Mouse (Mus musculus) megakaryocyte, embryonic 14.5 days (primary cell): ENCODE data around the gene Chmp6. TPM values are rescaled to one million over a fixed set of nuclear protein-coding genes. Genes with fewer than 3 reads are reported as not detected.

Source experiments
- H3K27me3 ChIP-seq: replicated peaks from 2 replicates; pipeline ENCODE3; 2012; ENCODE audit warnings: inconsistent platforms
- H3K36me3 ChIP-seq: replicated peaks from 2 replicates; pipeline ENCODE3; 2012; ENCODE audit warnings: low read length, inconsistent platforms, mixed read lengths
- H3K4me1 ChIP-seq: 2 replicates; pipeline ENCODE4 v1.6.1; 2012; ENCODE audit warnings: inconsistent platforms
- H3K4me3 ChIP-seq: replicated peaks from 2 replicates; pipeline ENCODE3; 2012; ENCODE audit warnings: moderate library complexity, mild to moderate bottlenecking, inconsistent platforms
- H3K9me3 ChIP-seq: 2 replicates; pipeline ENCODE4 v1.6.1; 2012; ENCODE audit warnings: inconsistent platforms
- FLI1 ChIP-seq: IDR thresholded peaks from 2 replicates; pipeline ENCODE4 v1.6.1; 2012; ENCODE audit warnings: low read length, inconsistent platforms, mixed read lengths
- GATA1 ChIP-seq: IDR thresholded peaks from 3 replicates; pipeline ENCODE4 v1.6.1; 2012; ENCODE audit warnings: mixed read lengths, low read length, inconsistent platforms, borderline replicate concordance
- polyA plus RNA-seq: library from polyadenylated mRNA; stranded (reverse); fragments of >175 nt; gene quantifications from 2 replicates; pipeline ENCODE4 v1.2.3, GENCODE M21; 2012; ENCODE audit warnings: low replicate concordance; ENCODE audit not compliant: insufficient read depth

Chmp6 gene
- polyA plus RNA-seq, 1 experiment = 62.5 TPM

DNA sequence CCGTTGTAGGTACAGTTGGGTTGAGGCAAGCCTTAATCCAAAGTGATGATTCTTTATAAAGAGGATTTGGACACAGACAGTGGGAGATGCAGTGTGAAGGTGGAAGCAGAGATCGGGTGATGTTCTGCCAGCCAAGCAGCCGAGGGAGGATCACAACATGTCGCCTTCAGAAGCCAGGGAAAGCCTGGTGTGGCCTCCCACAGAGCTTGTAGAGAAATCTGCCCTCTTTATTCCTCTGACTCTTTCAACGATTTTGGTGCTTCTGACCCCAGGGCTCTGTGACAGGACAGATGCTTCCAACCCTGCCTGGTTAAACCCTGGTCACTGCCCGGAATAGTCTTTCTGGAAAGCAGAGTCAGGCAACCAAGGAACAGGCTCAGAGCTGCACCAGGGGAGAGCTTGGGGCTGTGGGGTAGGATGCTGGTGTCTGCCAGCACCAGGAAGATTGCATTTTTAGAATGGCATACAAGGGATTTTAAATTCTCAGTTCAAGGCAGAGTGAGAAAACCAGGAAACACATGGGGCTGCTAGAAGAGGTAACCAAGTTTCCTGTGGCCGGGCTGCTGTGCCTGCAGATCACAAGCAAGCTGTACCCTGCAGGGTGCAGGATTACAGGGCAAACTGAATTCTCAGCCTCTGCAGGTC is 6.1 kb upstream of the Chmp6 start:
- H3K4me1 ChIP-seq = peaks cover 63% of the 10 kb centered on the region

DNA sequence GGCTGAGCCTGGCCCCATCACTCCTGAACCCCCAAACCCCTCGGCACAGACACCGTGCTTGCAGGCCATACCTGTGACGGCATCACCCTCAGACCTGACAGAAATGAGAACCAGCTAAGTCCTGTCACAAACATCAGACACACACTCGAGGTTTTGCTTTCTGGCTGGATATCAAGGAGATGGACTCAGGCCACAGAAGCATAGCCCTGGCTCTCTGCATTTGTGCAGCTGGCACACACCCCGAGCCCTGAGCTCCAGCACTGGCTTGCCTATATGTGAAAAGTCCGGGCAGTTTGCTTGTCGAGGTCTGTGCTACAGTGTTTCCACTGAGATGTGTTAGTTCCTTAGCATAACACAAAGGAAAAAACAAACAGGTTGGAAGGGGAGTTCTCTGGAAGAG is 5.5 kb upstream of the Chmp6 start:
- no peak for TF ChIP-seq FLI1
- TF ChIP-seq GATA1 = no peak
- peaks cover 4% of the 10 kb centered on the region; the same call in 1 of the 2 replicates for H3K9me3 ChIP-seq
- peaks cover 66% of the 10 kb centered on the region for H3K4me1 ChIP-seq
- peak overlapping the region; percentile 23 for H3K4me3 ChIP-seq
- H3K36me3 ChIP-seq = no peaks in the 10 kb centered on the region
- H3K27me3 ChIP-seq = peaks cover 51% of the 10 kb centered on the region

More for the DNA sequence above, 6.1 kb upstream of the Chmp6 start:
- Histone ChIP-seq H3K27me3 (peaks cover 54% of the 10 kb centered on the region), H3K9me3 (peaks cover 4% of the 10 kb centered on the region; the same call in 1 of the 2 replicates), H3K36me3 (no peaks in the 10 kb centered on the region), H3K4me3 (no peak overlapping the region)
- TF ChIP-seq GATA1 (no peak), FLI1 (no peak)

DNA sequence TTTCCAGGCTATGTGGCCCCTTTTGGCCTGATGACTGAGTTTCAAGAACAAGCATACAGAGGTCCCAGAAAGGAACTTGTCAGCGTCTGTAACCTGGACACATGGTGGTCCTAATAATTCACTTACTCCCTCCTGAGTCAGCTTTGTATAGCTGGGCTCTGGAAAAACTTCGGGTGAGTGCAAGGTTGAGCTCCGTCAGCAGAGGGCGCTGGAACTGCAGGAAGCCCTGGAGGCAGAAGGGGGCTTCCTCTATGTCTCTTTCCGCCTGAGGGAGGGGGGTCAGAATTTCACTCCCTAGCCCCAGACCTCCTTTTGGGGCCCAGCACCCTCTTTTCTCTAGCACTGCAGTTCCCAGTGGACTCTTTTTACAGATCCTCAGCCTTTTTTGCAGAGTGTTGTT is 3.8 kb upstream of the Chmp6 start:
- Histone ChIP-seq H3K36me3 (no peaks in the 10 kb centered on the region), H3K4me1 (peaks cover 79% of the 10 kb centered on the region), H3K4me3 (peak overlapping the region; percentile 82), H3K9me3 (peaks cover 4% of the 10 kb centered on the region; the same call in 1 of the 2 replicates), H3K27me3 (peaks cover 43% of the 10 kb centered on the region)
- TF ChIP-seq GATA1 (no peak), FLI1 (no peak)

DNA sequence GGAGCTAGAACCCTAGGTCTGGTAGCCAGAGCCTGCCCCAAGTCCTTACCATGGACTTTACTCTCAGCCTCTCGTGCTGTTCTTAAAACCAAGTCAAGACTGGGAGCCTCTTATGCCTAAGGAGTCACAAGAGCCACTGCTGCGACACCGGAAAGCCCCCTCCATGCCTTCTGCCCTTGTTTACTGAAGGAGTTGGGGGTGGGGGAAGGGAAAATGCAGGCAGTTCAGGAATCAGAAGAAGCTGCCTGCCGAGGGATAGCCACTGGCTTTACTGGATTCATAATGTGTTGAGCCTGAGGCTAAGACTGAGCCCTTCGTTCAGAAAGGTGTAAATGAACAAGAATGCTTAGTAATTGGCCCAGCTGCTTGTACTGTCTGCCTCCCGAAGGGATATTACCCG is 396 bp upstream of the Chmp6 start:
- H3K36me3 ChIP-seq = peaks cover 29% of the 10 kb centered on the region
- H3K9me3 ChIP-seq = peaks cover 4% of the 10 kb centered on the region; the same call in 1 of the 2 replicates
- TF ChIP-seq FLI1 (no peak), GATA1 (no peak)
- H3K4me1 ChIP-seq = peaks cover 82% of the 10 kb centered on the region
- peak overlapping the region; percentile 96 for H3K4me3 ChIP-seq
- H3K27me3 ChIP-seq = peaks cover 12% of the 10 kb centered on the region

DNA sequence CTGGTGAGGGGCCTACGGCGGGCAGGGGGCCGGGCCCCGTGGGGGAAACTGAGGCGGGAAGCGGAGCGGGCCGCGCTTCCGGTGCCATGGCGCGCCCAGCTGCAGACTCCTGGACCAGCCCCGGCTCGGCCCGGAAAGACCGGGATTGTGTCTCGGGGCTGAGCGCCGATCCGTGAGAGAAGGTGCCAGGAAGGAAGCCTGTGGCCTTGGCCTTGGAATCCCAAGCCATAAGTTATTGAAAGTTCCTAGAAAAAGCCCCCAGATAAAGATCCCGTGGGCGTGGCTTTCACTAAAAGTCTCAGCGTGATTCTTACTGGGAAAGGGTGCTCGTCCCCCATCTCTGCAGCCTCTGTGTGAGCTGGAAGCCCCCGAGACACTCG is 684 bp downstream of the Chmp6 start:
- H3K36me3 ChIP-seq = peaks cover 40% of the 10 kb centered on the region
- peak overlapping the region; percentile 96 for H3K4me3 ChIP-seq
- no peak for TF ChIP-seq GATA1
- no peak for TF ChIP-seq FLI1
- peaks cover 1% of the 10 kb centered on the region for H3K27me3 ChIP-seq
- peaks cover 78% of the 10 kb centered on the region for H3K4me1 ChIP-seq
- H3K9me3 ChIP-seq = peaks cover 4% of the 10 kb centered on the region; the same call in 1 of the 2 replicates

DNA sequence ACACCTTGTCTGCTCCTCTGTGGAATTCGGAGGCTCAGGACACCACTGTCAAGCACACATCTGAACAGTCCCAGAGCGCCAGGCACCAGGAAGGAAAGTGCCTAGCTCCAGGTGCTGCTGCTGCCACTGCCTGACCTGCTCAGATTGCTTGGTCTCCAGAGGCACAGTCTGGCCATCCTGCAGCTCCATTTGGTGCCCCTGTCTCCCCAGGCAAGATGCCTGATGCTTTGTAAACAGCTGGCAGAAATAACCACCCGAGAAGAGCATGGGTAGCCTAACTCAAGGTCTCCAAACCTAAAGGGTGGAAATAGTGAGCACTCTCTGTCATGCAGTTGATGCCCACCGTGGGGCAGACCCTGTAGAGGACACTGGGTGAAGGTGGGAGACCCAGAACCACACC is 1.1 kb downstream of the Chmp6 start:
- TF ChIP-seq FLI1 (no peak), GATA1 (no peak)
- H3K9me3 ChIP-seq = peaks cover 4% of the 10 kb centered on the region; the same call in 1 of the 2 replicates
- peaks cover 44% of the 10 kb centered on the region for H3K36me3 ChIP-seq
- no peaks in the 10 kb centered on the region for H3K27me3 ChIP-seq
- peaks cover 75% of the 10 kb centered on the region for H3K4me1 ChIP-seq
- H3K4me3 ChIP-seq = peak overlapping the region; percentile 96

GRCm38 (mm10) chr11:119915666-119916065 is 2.4 kb downstream of the Chmp6 start:
- Histone ChIP-seq H3K9me3 (peaks cover 4% of the 10 kb centered on the region; the same call in 1 of the 2 replicates), H3K4me3 (peak overlapping the region; percentile 96), H3K4me1 (peaks cover 75% of the 10 kb centered on the region), H3K36me3 (peaks cover 57% of the 10 kb centered on the region), H3K27me3 (no peaks in the 10 kb centered on the region)
- TF ChIP-seq GATA1 (no peak), FLI1 (no peak)

- H3K4me3 ChIP-seq = peak overlapping the region; percentile 84
- no peak for TF ChIP-seq FLI1
- TF ChIP-seq GATA1 = no peak
- peaks cover 61% of the 10 kb centered on the region for H3K36me3 ChIP-seq
- H3K27me3 ChIP-seq = no peaks in the 10 kb centered on the region
- no peaks in the 10 kb centered on the region for H3K9me3 ChIP-seq
- H3K4me1 ChIP-seq = peaks cover 76% of the 10 kb centered on the region
Measured at GRCm38 (mm10) chr11:119916102-119916790, 3.0 kb downstream of the Chmp6 start.

DNA sequence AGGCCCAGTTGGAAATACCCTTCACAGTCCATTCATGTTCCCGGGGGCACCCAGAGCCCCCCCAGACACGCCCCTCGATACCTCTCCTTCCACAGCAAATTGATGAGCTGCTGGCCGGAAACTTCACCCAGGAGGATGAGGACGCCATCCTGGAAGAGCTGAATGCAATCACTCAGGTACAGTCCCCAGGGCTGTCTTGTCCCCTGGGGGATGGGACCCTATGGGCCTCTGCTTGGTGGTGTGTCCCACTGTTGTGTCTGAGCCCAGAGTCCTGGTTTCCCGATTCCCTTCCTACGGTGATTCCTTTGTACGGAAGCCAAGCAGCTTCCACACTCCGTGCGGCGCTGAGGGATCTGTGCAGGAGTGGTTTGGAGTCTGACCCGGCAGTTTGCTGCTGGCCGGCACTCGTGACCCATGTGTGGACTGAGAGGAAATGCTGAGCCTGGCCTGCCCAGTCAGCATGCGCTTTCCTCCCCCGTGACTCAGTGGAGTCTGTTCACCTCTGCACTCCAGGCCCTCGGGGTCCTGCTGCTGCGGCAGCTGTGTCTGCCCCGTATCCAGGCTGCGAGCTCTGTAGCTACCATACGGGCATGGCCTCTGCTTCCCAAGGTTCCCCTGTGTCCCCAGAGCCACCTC is 3.7 kb downstream of the Chmp6 start:
- Histone ChIP-seq H3K4me3 (no peak overlapping the region), H3K4me1 (peaks cover 77% of the 10 kb centered on the region), H3K9me3 (no peaks in the 10 kb centered on the region), H3K27me3 (no peaks in the 10 kb centered on the region), H3K36me3 (peaks cover 61% of the 10 kb centered on the region)
- no peak for TF ChIP-seq FLI1
- no peak for TF ChIP-seq GATA1

GRCm38 (mm10) chr11:119918521-119918920 is 5.3 kb downstream of the Chmp6 start:
- Histone ChIP-seq H3K4me3 (no peak overlapping the region), H3K27me3 (no peaks in the 10 kb centered on the region), H3K4me1 (peaks cover 76% of the 10 kb centered on the region), H3K36me3 (peaks cover 72% of the 10 kb centered on the region), H3K9me3 (peaks cover 8% of the 10 kb centered on the region)
- TF ChIP-seq FLI1 = no peak
- TF ChIP-seq GATA1 = no peak
